Mouse (Mus musculus) CD8-positive naive resting alpha-beta T cell, adult 57 days (primary cell): ENCODE results near the gene Mtx3. TPM values are rescaled to one million over a fixed set of nuclear protein-coding genes. Genes with fewer than 3 reads are reported as not detected.

Source experiments
- total RNA-seq: library from RNA; stranded (reverse); gene quantifications from one replicate; pipeline ENCODE4 v1.2.4, GENCODE M21; 2023

The Mtx3 gene
- total RNA-seq: 14.1 TPM

DNA sequence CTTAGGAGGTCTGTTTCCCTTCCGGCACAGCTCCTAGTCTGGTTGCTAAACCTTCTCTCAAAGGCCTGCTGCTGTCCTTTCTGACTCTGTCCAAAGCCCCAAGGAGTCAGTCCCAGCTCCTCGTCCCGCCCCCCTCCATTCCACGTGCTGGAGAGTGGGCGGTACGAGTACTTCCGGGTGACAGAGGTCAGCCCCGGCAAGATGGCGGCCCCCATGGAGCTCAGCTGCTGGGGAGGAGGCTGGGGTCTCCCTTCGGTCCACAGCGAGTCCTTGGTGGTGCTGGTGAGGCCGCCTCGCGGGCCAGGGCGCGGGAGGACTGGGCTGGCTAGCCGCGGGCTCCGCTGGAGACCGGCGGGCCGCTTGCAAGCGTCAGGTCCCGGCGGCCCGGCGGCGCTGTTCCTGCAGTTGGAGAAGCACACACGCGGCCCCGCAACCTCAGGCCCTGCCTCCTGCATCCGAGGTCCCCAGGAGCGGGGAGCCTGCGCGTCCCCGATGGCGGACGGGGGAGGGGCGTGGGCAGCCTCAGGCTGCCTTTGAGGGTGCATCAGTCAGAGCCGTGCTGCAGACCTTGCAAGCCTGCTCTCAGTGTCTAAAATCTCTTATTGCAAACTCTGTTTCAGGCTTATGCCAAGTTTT, at the start of gene Mtx3:
Mtx3 (plus strand) TSS at position 175 of the 636 bp plus-strand sequence.

Other genes with a start within 250 kb of the Mtx3 start
- 15.0 TPM for gene Serinc5, start 233.7 kb upstream of the Mtx3 start, total RNA-seq
- not detected for gene Thbs4, start 49.9 kb upstream of the Mtx3 start, total RNA-seq